Mouse (Mus musculus) limb, embryonic 15.5 days (tissue): Measurements from ENCODE around the gene Hdgf. TPM values are rescaled to one million over a fixed set of nuclear protein-coding genes. Genes with fewer than 3 reads are reported as not detected.
"Not testable (repeated sequence)": the region's sequence is repeated elsewhere in the genome, so short reads cannot be mapped to it uniquely, and the experiment has no call there.

Experiments
- ATAC-seq: fragments of 200-750 bp; cut with Nextera tagmentation; 2 replicates; pipeline ENCODE4 v1.8.0; 2017; ENCODE audit warnings: low read depth, moderate TSS enrichment; ENCODE audit not compliant: insufficient number of reproducible peaks, low FRiP score, low TSS enrichment
- H3K27ac ChIP-seq: fragments of 300-500 bp; sonication (generic); 2 replicates; pipeline ENCODE4 v1.5.1; 2015; ENCODE audit warnings: moderate library complexity, mild to moderate bottlenecking, inconsistent platforms
- H3K27me3 ChIP-seq: fragments of 300-500 bp; sonication (generic); 2 replicates; pipeline ENCODE4 v1.6.1; 2015; ENCODE audit warnings: inconsistent platforms
- H3K36me3 ChIP-seq: fragments of 300-500 bp; sonication (generic); 2 replicates; pipeline ENCODE4 v1.6.1; 2015; ENCODE audit warnings: inconsistent platforms
- H3K4me1 ChIP-seq: fragments of 300-500 bp; sonication (generic); 2 replicates; pipeline ENCODE4 v1.6.1; 2015; ENCODE audit warnings: inconsistent platforms
- H3K4me2 ChIP-seq: fragments of 300-500 bp; sonication (generic); 2 replicates; pipeline ENCODE4 v1.6.1; 2015; ENCODE audit warnings: mild to moderate bottlenecking, inconsistent platforms
- H3K4me3 ChIP-seq: fragments of 300-500 bp; sonication (generic); 2 replicates; pipeline ENCODE4 v1.5.1; 2015; ENCODE audit warnings: mild to moderate bottlenecking, inconsistent platforms
- H3K9ac ChIP-seq: fragments of 300-500 bp; sonication (generic); 2 replicates; pipeline ENCODE4 v1.6.1; 2015; ENCODE audit warnings: inconsistent platforms
- H3K9me3 ChIP-seq: fragments of 300-500 bp; sonication (generic); 2 replicates; pipeline ENCODE4 v1.6.1; 2016; ENCODE audit warnings: inconsistent platforms
- WGBS: fragments of 180-500 bp; shearing (Covaris S2); methylation state at CpG from one replicate; pipeline ENCODE4 v1.1.7; 2015; 5-methylcytosine and 5-hydroxymethylcytosine counted together
- polyA plus RNA-seq: library from polyadenylated mRNA; unstranded; fragments of >200 nt; fragmentation: Nextera tagmentation; extraction: Ambion mirVana; gene quantifications from 2 replicates; pipeline ENCODE4 v1.2.1, GENCODE M21; 2015

The Hdgf gene
- polyA plus RNA-seq, 1 experiment from 2014 or later, result 241 TPM

GRCm38 (mm10) chr3:87893367-87893905 lies 12.7 kb upstream of the Hdgf start:
- Histone ChIP-seq H3K27ac (no peak overlapping the region), H3K36me3 (no peaks in the 10 kb centered on the region), H3K4me3 (no peak overlapping the region), H3K4me1 (no peaks in the 10 kb centered on the region), H3K27me3 (no peaks in the 10 kb centered on the region), H3K4me2 (no peak overlapping the region), H3K9ac (no peak overlapping the region), H3K9me3 (no peaks in the 10 kb centered on the region)
- WGBS, result 73% methylated on average over 3 of the region's 3 CpGs
- ATAC-seq, result no peak

GRCm38 (mm10) chr3:87899266-87899665 lies 6.9 kb upstream of the Hdgf start:
- Histone ChIP-seq H3K4me3 (no peak overlapping the region), H3K27ac (no peak overlapping the region), H3K36me3 (no peaks in the 10 kb centered on the region), H3K9ac (no peak overlapping the region), H3K9me3 (no peaks in the 10 kb centered on the region), H3K4me1 (no peaks in the 10 kb centered on the region), H3K27me3 (no peaks in the 10 kb centered on the region), H3K4me2 (no peak overlapping the region)
- WGBS, result 63% methylated on average over 3 of the region's 3 CpGs
- no peak for ATAC-seq

GRCm38 (mm10) chr3:87899776-87900175 lies 6.3 kb upstream of the Hdgf start:
- no peak for ATAC-seq
- Histone ChIP-seq H3K9me3 (no peaks in the 10 kb centered on the region), H3K27me3 (no peaks in the 10 kb centered on the region), H3K4me3 (no peak overlapping the region), H3K4me1 (no peaks in the 10 kb centered on the region), H3K9ac (no peak overlapping the region), H3K36me3 (no peaks in the 10 kb centered on the region), H3K27ac (no peak overlapping the region), H3K4me2 (no peak overlapping the region)
- 80% methylated on average over 3 of the region's 3 CpGs for WGBS

- H3K9ac ChIP-seq, result no peak overlapping the region
- no peaks in the 10 kb centered on the region for H3K36me3 ChIP-seq
- H3K4me3 ChIP-seq, result no peak overlapping the region
- 37% methylated on average over 1 of the region's 1 CpGs for WGBS
- H3K27ac ChIP-seq, result no peak overlapping the region
- H3K9me3 ChIP-seq, result no peaks in the 10 kb centered on the region
- ATAC-seq, result no peak
- H3K4me1 ChIP-seq, result no peaks in the 10 kb centered on the region
- no peaks in the 10 kb centered on the region for H3K27me3 ChIP-seq
- H3K4me2 ChIP-seq, result no peak overlapping the region
Measured at GRCm38 (mm10) chr3:87901036-87901624, 5.0 kb upstream of the Hdgf start.

- H3K4me2 ChIP-seq, H3K4me3 ChIP-seq, H3K9ac ChIP-seq, H3K4me1 ChIP-seq, ATAC-seq, H3K27me3 ChIP-seq, H3K27ac ChIP-seq, H3K36me3 ChIP-seq, H3K9me3 ChIP-seq: not testable (repeated sequence)
- WGBS, result 73% methylated on average over 6 of the region's 6 CpGs
Measured at GRCm38 (mm10) chr3:87901959-87902358, 4.2 kb upstream of the Hdgf start.

- 42% methylated on average over 5 of the region's 5 CpGs for WGBS
- H3K4me2 ChIP-seq, result no peak overlapping the region
- H3K9me3 ChIP-seq, result no peaks in the 10 kb centered on the region
- no peak overlapping the region for H3K4me3 ChIP-seq
- no peaks in the 10 kb centered on the region for H3K27me3 ChIP-seq
- no peak overlapping the region for H3K27ac ChIP-seq
- peaks cover 15% of the 10 kb centered on the region for H3K4me1 ChIP-seq
- H3K9ac ChIP-seq, result no peak overlapping the region
- no peaks in the 10 kb centered on the region for H3K36me3 ChIP-seq
- no peak for ATAC-seq
Measured at GRCm38 (mm10) chr3:87903821-87904220, 2.3 kb upstream of the Hdgf start.

- Histone ChIP-seq H3K9ac (peak overlapping the region; percentile 83), H3K27ac (peak overlapping the region; percentile 97), H3K36me3 (no peaks in the 10 kb centered on the region), H3K4me2 (peak overlapping the region; percentile 63), H3K4me1 (peaks cover 40% of the 10 kb centered on the region), H3K9me3 (no peaks in the 10 kb centered on the region), H3K4me3 (peak overlapping the region; percentile 80), H3K27me3 (no peaks in the 10 kb centered on the region)
- 0% methylated on average over 40 of the region's 47 CpGs for WGBS
- peak; percentile 2; the same call in 1 of the 2 replicates for ATAC-seq
Measured at GRCm38 (mm10) chr3:87906601-87906980, 470 bp downstream of the Hdgf start.

GRCm38 (mm10) chr3:87906981-87907857 lies 1.1 kb downstream of the Hdgf start:
- H3K27ac ChIP-seq, result peak overlapping the region; percentile 97
- H3K9me3 ChIP-seq, result no peaks in the 10 kb centered on the region
- no peaks in the 10 kb centered on the region for H3K27me3 ChIP-seq
- peak overlapping the region; percentile 80 for H3K4me3 ChIP-seq
- WGBS, result under 1% methylated on average over 27 of the region's 27 CpGs
- no peaks in the 10 kb centered on the region for H3K36me3 ChIP-seq
- no peak for ATAC-seq
- peak overlapping the region; percentile 83 for H3K9ac ChIP-seq
- peak overlapping the region; percentile 63 for H3K4me2 ChIP-seq
- H3K4me1 ChIP-seq, result peaks cover 40% of the 10 kb centered on the region

GRCm38 (mm10) chr3:87907906-87908305 lies 1.8 kb downstream of the Hdgf start:
- Histone ChIP-seq H3K4me2 (peak overlapping the region; percentile 63), H3K4me3 (peak overlapping the region; percentile 80), H3K4me1 (peaks cover 40% of the 10 kb centered on the region), H3K9ac (peak overlapping the region; percentile 83), H3K9me3 (no peaks in the 10 kb centered on the region), H3K27me3 (no peaks in the 10 kb centered on the region), H3K27ac (peak overlapping the region; percentile 97), H3K36me3 (0 out of 2 replicates have a peak, but pooled peaks cover under 1% of the 10 kb centered on the region)
- WGBS, result 0% methylated on average over 1 of the region's 1 CpGs
- ATAC-seq, result no peak

GRCm38 (mm10) chr3:87909381-87909780 lies 3.3 kb downstream of the Hdgf start:
- no peak for ATAC-seq
- no peaks in the 10 kb centered on the region for H3K27me3 ChIP-seq
- WGBS, result 94% methylated on average over 2 of the region's 2 CpGs
- no peak overlapping the region for H3K9ac ChIP-seq
- peaks cover 16% of the 10 kb centered on the region for H3K36me3 ChIP-seq
- no peak overlapping the region for H3K4me3 ChIP-seq
- H3K9me3 ChIP-seq, result no peaks in the 10 kb centered on the region
- H3K4me1 ChIP-seq, result peaks cover 40% of the 10 kb centered on the region
- peak overlapping the region; percentile 97 for H3K27ac ChIP-seq
- H3K4me2 ChIP-seq, result peak overlapping the region; percentile 46

GRCm38 (mm10) chr3:87909874-87910273 lies 3.8 kb downstream of the Hdgf start:
- ATAC-seq, result no peak
- Histone ChIP-seq H3K9me3 (no peaks in the 10 kb centered on the region), H3K9ac (no peak overlapping the region), H3K27ac (peak overlapping the region; percentile 97), H3K27me3 (no peaks in the 10 kb centered on the region), H3K4me1 (peaks cover 40% of the 10 kb centered on the region), H3K4me3 (peak overlapping the region; percentile 31), H3K4me2 (peak overlapping the region; percentile 46), H3K36me3 (peaks cover 21% of the 10 kb centered on the region)
- 9% methylated on average over 4 of the region's 4 CpGs for WGBS

GRCm38 (mm10) chr3:87910573-87911141 lies 4.5 kb downstream of the Hdgf start:
- no peaks in the 10 kb centered on the region for H3K27me3 ChIP-seq
- no peak overlapping the region for H3K9ac ChIP-seq
- peak overlapping the region; percentile 97 for H3K27ac ChIP-seq
- WGBS, result 7% methylated on average over 12 of the region's 12 CpGs
- ATAC-seq, result peak; percentile 16; the same call in 1 of the 2 replicates
- H3K4me2 ChIP-seq, result peak overlapping the region; percentile 46
- peak overlapping the region; percentile 31 for H3K4me3 ChIP-seq
- no peaks in the 10 kb centered on the region for H3K9me3 ChIP-seq
- peaks cover 28% of the 10 kb centered on the region for H3K36me3 ChIP-seq
- peaks cover 40% of the 10 kb centered on the region for H3K4me1 ChIP-seq
